Mouse (Mus musculus) spleen, adult 2 months (tissue): ENCODE data around the gene Hnrnpa3.

Experiments used
- CTCF ChIP-seq: fragments of 200-500 bp; IDR thresholded peaks from 2 replicates; pipeline ENCODE4 v1.5.1; 2011; ENCODE audit warnings: mild to moderate bottlenecking, inconsistent platforms; ENCODE audit not compliant: insufficient read depth, insufficient read length, insufficient replicate concordance; ENCODE audit errors: extremely low read depth
- POLR2A ChIP-seq: fragments of 200-500 bp; IDR thresholded peaks from 2 replicates; pipeline ENCODE4 v1.6.1; 2011; ENCODE audit warnings: low read depth, low read length, inconsistent platforms

GRCm38 (mm10) chr2:75681439-75681838, 22.4 kb downstream of the Hnrnpa3 start:
- TF ChIP-seq POLR2A, result no peak
- no peak for TF ChIP-seq CTCF
